Mouse (Mus musculus) G1E (cell line): ENCODE data around the gene Psmd2.

ENCODE experiments used
- CTCF ChIP-seq: IDR thresholded peaks from 2 replicates; pipeline ENCODE4 v1.5.1; 2012; ENCODE audit warnings: low read depth, low read length, inconsistent platforms, mixed read lengths
- GATA2 ChIP-seq: IDR thresholded peaks from 2 replicates; pipeline ENCODE4 v1.6.1; 2012; ENCODE audit warnings: low read depth, low read length, inconsistent platforms, borderline replicate concordance
- POLR2AphosphoS5 ChIP-seq: IDR thresholded peaks from 2 replicates; pipeline ENCODE4 v1.6.1; 2012; ENCODE audit warnings: low read depth, low read length, inconsistent platforms; ENCODE audit not compliant: insufficient replicate concordance
- TAL1 ChIP-seq: conservative IDR thresholded peaks from 2 replicates; pipeline ENCODE4 v1.6.1; 2012; ENCODE audit warnings: low read depth, low read length, inconsistent platforms, mixed read lengths

- no peak for TF ChIP-seq GATA2
- TF ChIP-seq CTCF, result no peak
- no peak for TF ChIP-seq TAL1
- TF ChIP-seq POLR2AphosphoS5, result no peak
Measured at GRCm38 (mm10) chr16:20643911-20644310, 7.5 kb upstream of the Psmd2 start.
